Mouse (Mus musculus) embryonic fibroblast, embryonic 13.5 days (primary cell): ENCODE data around the gene Hamp.

Experiments used
- CTCF ChIP-seq: IDR thresholded peaks from 2 replicates; pipeline ENCODE4 v1.5.1; 2011; ENCODE audit warnings: mild to moderate bottlenecking, control low read depth, low read length, moderate library complexity, borderline replicate concordance; ENCODE audit not compliant: insufficient read depth
- POLR2A ChIP-seq: IDR thresholded peaks from 2 replicates; pipeline ENCODE4 v1.6.1; 2011; ENCODE audit warnings: low read depth, mild to moderate bottlenecking, control low read depth, low read length, moderate library complexity

DNA sequence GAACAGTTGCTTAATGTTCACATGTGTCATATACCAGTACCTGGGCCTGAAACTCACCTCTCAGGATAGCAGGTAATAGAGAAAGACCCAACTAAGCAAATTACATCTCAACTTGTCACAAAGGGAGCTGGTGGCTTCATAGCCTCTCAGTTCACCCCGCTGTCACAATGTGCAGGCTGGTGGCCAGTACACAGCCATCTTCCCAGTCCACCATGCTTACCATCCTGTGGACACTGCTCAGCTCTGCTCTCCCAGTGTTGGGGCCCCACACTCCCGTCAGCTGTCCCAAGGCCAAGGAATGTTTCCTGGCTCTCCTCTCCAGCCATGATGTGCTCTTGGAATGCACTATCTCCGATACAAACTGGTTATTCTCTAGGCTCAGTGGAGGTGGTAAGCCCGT, 37.9 kb upstream of the Hamp start:
- no peak for TF ChIP-seq POLR2A
- no peak for TF ChIP-seq CTCF
